Mouse (Mus musculus) embryonic fibroblast, embryonic 13.5 days (primary cell): ENCODE measurements at regions not wholly inside any gene's neighbourhood (a gene's known extent, or its start where the extent isn't known, plus 50 kb on each side); places are given as distances from the start of the nearest gene placed in this dataset.

Experiments
- CTCF ChIP-seq: IDR thresholded peaks from 2 replicates; pipeline ENCODE4 v1.5.1; 2011; ENCODE audit warnings: mild to moderate bottlenecking, control low read depth, low read length, moderate library complexity, borderline replicate concordance; ENCODE audit not compliant: insufficient read depth
- POLR2A ChIP-seq: IDR thresholded peaks from 2 replicates; pipeline ENCODE4 v1.6.1; 2011; ENCODE audit warnings: low read depth, mild to moderate bottlenecking, control low read depth, low read length, moderate library complexity

GRCm38 (mm10) chr13:39769228-39769627, 592.0 kb downstream of the Ofcc1 start:
- TF ChIP-seq CTCF: no peak
- no peak for TF ChIP-seq POLR2A
